Mouse (Mus musculus) Patski (cell line): Measurements from ENCODE around the gene Zfp455. TPM values are rescaled to one million over a fixed set of nuclear protein-coding genes. Genes with fewer than 3 reads are reported as not detected.
"Not testable (repeated sequence)": the region's sequence is repeated elsewhere in the genome, so short reads cannot be mapped to it uniquely, and the experiment has no call there.

ENCODE experiments used
- ATAC-seq: fragments of 100-300 bp; one replicate; pipeline ENCODE4 v1.8.0; 2021
- CTCF ChIA-PET: fragments of 350-600 bp; sonication (Branson Sonifier 250); formaldehyde crosslinking; loops from one replicate; lab custom pipeline; 2022; ENCODE audit warnings: inconsistent platforms; lab: Charles Lee
- POLR2A ChIA-PET: fragments of 350-600 bp; sonication (Branson Sonifier 250); formaldehyde crosslinking; loops from one replicate; lab custom pipeline; 2022; ENCODE audit warnings: antibody characterized with exemption, inconsistent platforms; lab: Charles Lee
- DNase-seq: peaks from one replicate; pipeline ENCODE4 v3.0.0-alpha.2; 2011; ENCODE audit warnings: low read depth, low spot score
- H3K27me3 ChIP-seq: fragments of 371-371 bp; one replicate; pipeline ENCODE4 v1.5.1; 2021
- CTCF ChIP-seq: fragments of 100-300 bp; IDR thresholded peaks from one replicate; pipeline ENCODE4 v1.5.1; 2021
- in situ Hi-C: fragments of 300-500 bp; cut with MboI; formaldehyde crosslinking; loops from 3 replicates; pipeline ENCODE4 v1.11.1; 2018; ENCODE audit warnings: low pct_unique_long_range_greater_than_20kb, mixed read lengths
- polyA plus RNA-seq: library from polyadenylated mRNA; unstranded; gene quantifications from one replicate; pipeline ENCODE4 v1.2.3, GENCODE M21; 2021

Zfp455 gene
- polyA plus RNA-seq: 1.6 TPM

GRCm38 (mm10) chr13:67194340-67194894 is at the start of gene Zfp455:
Gene Zfp455, plus strand, starts transcription at chr13:67194506.
- ChIA-PET CTCF (interaction anchor here (0.7 to 1.3 kb wide), 3 partner anchors 11 to 19 kb away, joined by 3 read pairs; no protein-coding TSS in a partner anchor), POLR2A (no interaction called here)
- H3K27me3 ChIP-seq: no peaks in the 10 kb centered on the region
- no peak for TF ChIP-seq CTCF
- ATAC-seq (peak; percentile 97), DNase-seq (peak; percentile 55)
- in situ Hi-C loops: loop anchor here (5.0 kb wide), 1 partner anchor 68 kb away; no protein-coding TSS in a partner anchor

- POLR2A ChIA-PET, in situ Hi-C loops, DNase-seq, ATAC-seq, H3K27me3 ChIP-seq, CTCF ChIA-PET: not testable (repeated sequence)
Measured at GRCm38 (mm10) chr13:67166122-67166521, 28.2 kb upstream of the Zfp455 start.

GRCm38 (mm10) chr13:67172991-67173722 is 21.1 kb upstream of the Zfp455 start, which contains the start of gene Rsl1:
Gene Rsl1, plus strand, starts transcription at chr13:67173182.
- H3K27me3 ChIP-seq, POLR2A ChIA-PET, CTCF ChIA-PET: not testable (repeated sequence)
- in situ Hi-C loops: loop anchor here (10.0 kb wide), 1 partner anchor 202 kb away; the partner anchor contains the start of genes Gm28041 and Zfp456
- peak; percentile 99 for ATAC-seq
- peak; percentile 22 for DNase-seq

GRCm38 (mm10) chr13:67173723-67174055 is 20.6 kb upstream of the Zfp455 start:
- TF ChIP-seq CTCF: no peak
- DNase-seq (no peak), ATAC-seq (no peak)
- H3K27me3 ChIP-seq: no peaks in the 10 kb centered on the region
- POLR2A ChIA-PET: no interaction called here
- CTCF ChIA-PET: no interaction called here
- in situ Hi-C loops: loop anchor here (10.0 kb wide), 1 partner anchor 201 kb away; the partner anchor contains the start of genes Gm28041 and Zfp456

- no peak for ATAC-seq
- POLR2A ChIA-PET: no interaction called here
Measured at GRCm38 (mm10) chr13:67201656-67202055, 7.3 kb downstream of the Zfp455 start.

GRCm38 (mm10) chr13:67214015-67214607 is 19.8 kb downstream of the Zfp455 start:
- TF ChIP-seq CTCF: peak; percentile 28
- CTCF ChIA-PET: no interaction called here
- POLR2A ChIA-PET: no interaction called here
- in situ Hi-C loops: no loop called here
- ATAC-seq: no peak
- no peaks in the 10 kb centered on the region for H3K27me3 ChIP-seq
- no peak for DNase-seq

More at GRCm38 (mm10) chr13:67201656-67202055, 7.3 kb downstream of the Zfp455 start:
- no peak for DNase-seq
- in situ Hi-C loops: no loop called here
- CTCF ChIA-PET: no interaction called here
- no peak for TF ChIP-seq CTCF
- no peaks in the 10 kb centered on the region for H3K27me3 ChIP-seq

Other genes starting within 250 kb of the Zfp455 start
- gene Zfp712, start 133.3 kb upstream of the Zfp455 start, polyA plus RNA-seq: 1.5 TPM
- gene Zfp708, start 96.5 kb upstream of the Zfp455 start, polyA plus RNA-seq: 2.2 TPM
- gene Gm28557, start 85.9 kb upstream of the Zfp455 start, polyA plus RNA-seq: 3.6 TPM
- gene Rslcan18, start 78.2 kb upstream of the Zfp455 start, polyA plus RNA-seq: 1.1 TPM
- 4.9 TPM for gene Zfp759, start 72.8 kb upstream of the Zfp455 start, polyA plus RNA-seq
- 6.0 TPM for gene Rsl1, start 21.3 kb upstream of the Zfp455 start, polyA plus RNA-seq
- 4.1 TPM for gene Zfp458, start 84.0 kb downstream of the Zfp455 start, polyA plus RNA-seq
- gene Zfp457, start 112.0 kb downstream of the Zfp455 start, polyA plus RNA-seq: 3.1 TPM
- 3.2 TPM for gene Zfp595, start 138.1 kb downstream of the Zfp455 start, polyA plus RNA-seq
- gene Gm28044, start 166.0 kb downstream of the Zfp455 start, polyA plus RNA-seq: 1.4 TPM
- gene Zfp953, start 166.1 kb downstream of the Zfp455 start, polyA plus RNA-seq: 2.4 TPM
- 0.90 TPM for gene Gm28041, start 181.2 kb downstream of the Zfp455 start, polyA plus RNA-seq
- 4.8 TPM for gene Zfp456, start 181.3 kb downstream of the Zfp455 start, polyA plus RNA-seq
- gene Zfp429, start 205.3 kb downstream of the Zfp455 start, polyA plus RNA-seq: 6.5 TPM
- gene Zfp459, start 226.9 kb downstream of the Zfp455 start, polyA plus RNA-seq: not detected